Mouse (Mus musculus): ENCODE measurements around the gene Nek6.

The Nek6 gene

GRCm38 (mm10) chr2:38507181-38507580, 4.3 kb upstream of the Nek6 start:
- ATAC-seq (ENCODE audit: insufficient number of reproducible peaks, low FRiP score, low TSS enrichment): no peak

GRCm38 (mm10) chr2:38509004-38509719, 2.3 kb upstream of the Nek6 start:
- ATAC-seq (ENCODE audit: insufficient number of reproducible peaks, low FRiP score, low TSS enrichment): no peak

GRCm38 (mm10) chr2:38510120-38510519, 1.3 kb upstream of the Nek6 start:
- peak; percentile 70 for ATAC-seq (ENCODE audit: insufficient number of reproducible peaks, low FRiP score, low TSS enrichment)

- no peak for ATAC-seq (ENCODE audit: insufficient number of reproducible peaks, low FRiP score, low TSS enrichment)
Observed at GRCm38 (mm10) chr2:38512308-38513182, 1.1 kb downstream of the Nek6 start.

- no peak for ATAC-seq (ENCODE audit: insufficient number of reproducible peaks, low FRiP score, low TSS enrichment)
Observed at GRCm38 (mm10) chr2:38513183-38513529, 1.7 kb downstream of the Nek6 start.

GRCm38 (mm10) chr2:38514411-38514810, 3.0 kb downstream of the Nek6 start:
- no peak for ATAC-seq (ENCODE audit: insufficient number of reproducible peaks, low FRiP score, low TSS enrichment)

GRCm38 (mm10) chr2:38515446-38515845, 4.0 kb downstream of the Nek6 start:
- no peak for ATAC-seq (ENCODE audit: insufficient number of reproducible peaks, low FRiP score, low TSS enrichment)

GRCm38 (mm10) chr2:38516471-38516870, 5.0 kb downstream of the Nek6 start:
- no peak for ATAC-seq (ENCODE audit: insufficient number of reproducible peaks, low FRiP score, low TSS enrichment)

GRCm38 (mm10) chr2:38517045-38517444, 5.6 kb downstream of the Nek6 start:
- no peak for ATAC-seq (ENCODE audit: insufficient number of reproducible peaks, low FRiP score, low TSS enrichment)

GRCm38 (mm10) chr2:38518719-38519118, 7.3 kb downstream of the Nek6 start:
- no peak for ATAC-seq (ENCODE audit: insufficient number of reproducible peaks, low FRiP score, low TSS enrichment)

- ATAC-seq (ENCODE audit: insufficient number of reproducible peaks, low FRiP score, low TSS enrichment): no peak
Observed at GRCm38 (mm10) chr2:38519934-38520333, 8.5 kb downstream of the Nek6 start.

GRCm38 (mm10) chr2:38521618-38522017, 10.2 kb downstream of the Nek6 start:
- no peak for ATAC-seq (ENCODE audit: insufficient number of reproducible peaks, low FRiP score, low TSS enrichment)

- no peak for ATAC-seq (ENCODE audit: insufficient number of reproducible peaks, low FRiP score, low TSS enrichment)
Observed at GRCm38 (mm10) chr2:38522354-38522753, 10.9 kb downstream of the Nek6 start.

- no peak for ATAC-seq (ENCODE audit: insufficient number of reproducible peaks, low FRiP score, low TSS enrichment)
Observed at GRCm38 (mm10) chr2:38523781-38524445, 12.5 kb downstream of the Nek6 start.

- ATAC-seq (ENCODE audit: insufficient number of reproducible peaks, low FRiP score, low TSS enrichment): no peak
Observed at GRCm38 (mm10) chr2:38525034-38525433, 13.6 kb downstream of the Nek6 start.

- no peak for ATAC-seq (ENCODE audit: insufficient number of reproducible peaks, low FRiP score, low TSS enrichment)
Observed at GRCm38 (mm10) chr2:38529582-38530152, 18.2 kb downstream of the Nek6 start.

- ATAC-seq (ENCODE audit: insufficient number of reproducible peaks, low FRiP score, low TSS enrichment): no peak
Observed at GRCm38 (mm10) chr2:38530955-38531381, 19.5 kb downstream of the Nek6 start.

- ATAC-seq (ENCODE audit: insufficient number of reproducible peaks, low FRiP score, low TSS enrichment): no peak
Observed at GRCm38 (mm10) chr2:38533322-38533721, 21.9 kb downstream of the Nek6 start.

- ATAC-seq (ENCODE audit: insufficient number of reproducible peaks, low FRiP score, low TSS enrichment): no peak
Observed at GRCm38 (mm10) chr2:38533767-38534166, 22.3 kb downstream of the Nek6 start.

- ATAC-seq (ENCODE audit: insufficient number of reproducible peaks, low FRiP score, low TSS enrichment): no peak
Observed at GRCm38 (mm10) chr2:38534241-38534940, 22.9 kb downstream of the Nek6 start.
